Mouse (Mus musculus): Measurements from ENCODE around the gene Smad1. TPM values are rescaled to one million over a fixed set of nuclear protein-coding genes. Genes with fewer than 3 reads are reported as not detected.

Smad1 gene
- polyA plus RNA-seq, 2 experiments = 3.1 to 4.5 TPM

DNA sequence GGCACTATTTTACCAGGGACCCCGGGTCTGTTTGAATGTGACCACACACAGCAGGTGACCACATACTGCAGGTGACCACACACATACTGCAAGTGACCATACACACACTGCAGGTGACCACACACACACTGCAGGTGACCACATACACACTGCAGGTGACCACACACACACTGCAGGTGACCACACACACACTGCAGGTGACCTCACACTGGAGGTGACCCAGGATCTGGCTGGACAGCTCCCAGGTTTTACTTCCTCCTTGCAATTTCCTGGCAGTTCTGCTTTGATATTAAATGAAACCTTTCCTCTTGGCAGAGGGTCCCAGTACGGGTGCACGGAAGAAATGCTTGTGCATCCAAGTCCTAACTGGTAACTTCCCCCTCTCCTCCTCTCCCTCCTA lies 75.3 kb downstream of the Smad1 start:
- H3K9me3 ChIP-seq (ENCODE audit: control insufficient read depth, low read length) = no peaks in the 10 kb centered on the region
- H3K4me1 ChIP-seq (replicated peaks; ENCODE audit: control insufficient read depth in 2 of 2, insufficient read depth in 2 of 2, low read length in 1 of 2) = no peaks in the 10 kb centered on the region
- 32% methylated on average over 3 of the region's 3 CpGs for WGBS (ENCODE audit: insufficient replicate concordance)
- H3K27me3 ChIP-seq (ENCODE audit: control insufficient read depth, insufficient read depth, low read length) = no peaks in the 10 kb centered on the region
- DNase-seq (ENCODE audit: low read depth in 3 of 3, low spot score in 3 of 3) (no peak), ATAC-seq (ENCODE audit: insufficient read depth) (no peak)
- no peak overlapping the region for H3K9ac ChIP-seq (replicated peaks)
- H3K4me2 ChIP-seq (ENCODE audit: low read depth) = no peak overlapping the region
- no peaks in the 10 kb centered on the region for H3K36me3 ChIP-seq (replicated peaks; ENCODE audit: control insufficient read depth, insufficient read depth, low read depth)
- TF ChIP-seq CTCF (IDR thresholded peaks at IDR 0.05; ENCODE audit: low read depth) (no peak), EP300 (IDR thresholded peaks at IDR 0.05; ENCODE audit: low read depth) (no peak)
- no peak overlapping the region for H3K4me3 ChIP-seq (ENCODE audit: insufficient read depth in 1 of 2, low read depth in 2 of 2, low read length in 2 of 2)
- H3K27ac ChIP-seq = no peak overlapping the region

DNA sequence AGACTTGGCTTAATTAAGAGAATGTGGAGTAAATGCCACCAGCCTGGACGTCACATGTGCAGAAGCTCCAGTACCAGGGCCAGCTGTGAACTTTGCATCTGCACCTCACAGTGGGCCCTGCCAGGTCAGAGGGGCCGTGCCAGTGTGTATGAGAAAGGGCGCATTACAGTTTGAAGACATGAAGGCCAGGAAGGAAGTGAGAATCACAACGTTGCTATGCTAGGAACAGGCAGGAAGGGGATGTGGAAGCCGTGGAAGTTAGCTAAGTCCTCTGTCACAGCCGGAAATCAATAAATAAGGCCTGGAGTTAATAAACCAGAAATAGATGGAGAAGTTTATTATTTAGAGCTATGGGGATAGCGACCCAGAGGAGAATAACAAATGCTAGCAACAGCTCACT lies 76.2 kb downstream of the Smad1 start:
- H3K4me1 ChIP-seq (replicated peaks; ENCODE audit: control insufficient read depth in 2 of 2, insufficient read depth in 2 of 2, low read length in 1 of 2) = no peaks in the 10 kb centered on the region
- TF ChIP-seq CTCF (IDR thresholded peaks at IDR 0.05; ENCODE audit: low read depth) = no peak
- no peak for TF ChIP-seq EP300 (IDR thresholded peaks at IDR 0.05; ENCODE audit: low read depth)
- no peak overlapping the region for H3K9ac ChIP-seq (replicated peaks)
- no peaks in the 10 kb centered on the region for H3K36me3 ChIP-seq (replicated peaks; ENCODE audit: control insufficient read depth, insufficient read depth, low read depth)
- no peaks in the 10 kb centered on the region for H3K9me3 ChIP-seq (ENCODE audit: control insufficient read depth, low read length)
- H3K4me2 ChIP-seq (ENCODE audit: low read depth) = no peak overlapping the region
- 27% methylated on average over 7 of the region's 7 CpGs for WGBS (ENCODE audit: insufficient replicate concordance)
- no peak for ATAC-seq (ENCODE audit: insufficient read depth)
- no peak for DNase-seq (ENCODE audit: low read depth in 3 of 3, low spot score in 3 of 3)
- H3K4me3 ChIP-seq (ENCODE audit: insufficient read depth in 1 of 2, low read depth in 2 of 2, low read length in 2 of 2) = no peak overlapping the region
- H3K27ac ChIP-seq = no peak overlapping the region
- no peaks in the 10 kb centered on the region for H3K27me3 ChIP-seq (ENCODE audit: control insufficient read depth, insufficient read depth, low read length)

DNA sequence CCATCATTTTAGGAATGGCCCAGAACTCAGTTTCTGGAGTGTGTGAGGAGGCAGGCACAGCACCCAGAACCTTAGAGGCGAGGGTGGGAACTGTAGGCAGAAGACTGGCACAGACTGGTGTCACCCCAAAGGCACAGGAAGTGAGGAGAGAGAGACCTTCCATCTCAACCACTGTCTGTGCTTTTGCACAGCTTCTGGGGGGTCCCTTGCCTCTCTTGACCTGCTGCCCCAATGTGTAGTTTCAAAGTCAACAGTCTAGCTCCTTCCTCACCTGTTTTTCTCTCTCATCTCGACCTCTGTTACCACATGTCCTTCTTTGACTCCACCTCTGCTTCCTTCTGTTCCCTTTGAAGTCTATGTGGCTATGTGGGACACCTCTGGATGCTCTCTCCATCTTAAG lies 88.5 kb downstream of the Smad1 start:
- no peak for ATAC-seq (ENCODE audit: insufficient read depth)
- Histone ChIP-seq H3K27ac (no peak overlapping the region), H3K36me3 (replicated peaks; ENCODE audit: control insufficient read depth, insufficient read depth, low read depth) (no peaks in the 10 kb centered on the region), H3K4me2 (ENCODE audit: low read depth) (no peak overlapping the region), H3K4me3 (ENCODE audit: insufficient read depth in 1 of 2, low read depth in 2 of 2, low read length in 2 of 2) (no peak overlapping the region), H3K9me3 (ENCODE audit: control insufficient read depth, low read length) (no peaks in the 10 kb centered on the region), H3K4me1 (replicated peaks; ENCODE audit: control insufficient read depth in 2 of 2, insufficient read depth in 2 of 2, low read length in 1 of 2) (no peaks in the 10 kb centered on the region), H3K27me3 (ENCODE audit: control insufficient read depth, insufficient read depth, low read length) (no peaks in the 10 kb centered on the region), H3K9ac (replicated peaks) (no peak overlapping the region)
- no peak for DNase-seq (ENCODE audit: low read depth in 3 of 3, low spot score in 3 of 3)
- TF ChIP-seq CTCF (IDR thresholded peaks at IDR 0.05; ENCODE audit: low read depth) (no peak), EP300 (IDR thresholded peaks at IDR 0.05; ENCODE audit: low read depth) (no peak)
- 31% methylated on average over 2 of the region's 2 CpGs for WGBS (ENCODE audit: insufficient replicate concordance)

DNA sequence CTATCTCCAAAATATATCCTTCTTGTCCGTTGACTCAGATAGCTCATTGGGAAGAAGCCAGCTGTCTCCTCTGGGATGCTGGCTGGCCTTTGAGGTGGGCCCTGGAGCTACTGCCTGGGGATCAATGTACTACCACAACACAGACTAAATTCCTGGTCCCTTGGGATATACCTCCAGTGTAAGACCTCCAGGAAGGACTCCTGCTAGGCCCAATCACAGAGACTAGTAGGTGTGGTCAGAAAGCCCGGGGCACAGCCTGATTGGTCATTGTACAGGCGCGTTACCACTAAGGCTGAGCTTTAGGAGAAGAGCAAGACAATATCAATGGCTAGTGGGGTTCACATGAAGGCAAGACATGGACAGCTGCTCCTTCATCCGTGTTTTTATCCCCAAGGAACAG lies 93.4 kb downstream of the Smad1 start:
- TF ChIP-seq EP300 (IDR thresholded peaks at IDR 0.05; ENCODE audit: low read depth) (no peak), CTCF (IDR thresholded peaks at IDR 0.05; ENCODE audit: low read depth) (no peak)
- Histone ChIP-seq H3K27me3 (ENCODE audit: control insufficient read depth, insufficient read depth, low read length) (no peaks in the 10 kb centered on the region), H3K36me3 (replicated peaks; ENCODE audit: control insufficient read depth, insufficient read depth, low read depth) (no peaks in the 10 kb centered on the region), H3K9me3 (ENCODE audit: control insufficient read depth, low read length) (no peaks in the 10 kb centered on the region), H3K4me3 (ENCODE audit: insufficient read depth in 1 of 2, low read depth in 2 of 2, low read length in 2 of 2) (no peak overlapping the region), H3K4me1 (replicated peaks; ENCODE audit: control insufficient read depth in 2 of 2, insufficient read depth in 2 of 2, low read length in 1 of 2) (no peaks in the 10 kb centered on the region), H3K27ac (no peak overlapping the region), H3K9ac (replicated peaks) (no peak overlapping the region), H3K4me2 (ENCODE audit: low read depth) (no peak overlapping the region)
- DNase-seq (ENCODE audit: low read depth in 3 of 3, low spot score in 3 of 3) (no peak), ATAC-seq (ENCODE audit: insufficient read depth) (no peak)
- WGBS (ENCODE audit: insufficient replicate concordance) = 67% methylated on average over 5 of the region's 5 CpGs

DNA sequence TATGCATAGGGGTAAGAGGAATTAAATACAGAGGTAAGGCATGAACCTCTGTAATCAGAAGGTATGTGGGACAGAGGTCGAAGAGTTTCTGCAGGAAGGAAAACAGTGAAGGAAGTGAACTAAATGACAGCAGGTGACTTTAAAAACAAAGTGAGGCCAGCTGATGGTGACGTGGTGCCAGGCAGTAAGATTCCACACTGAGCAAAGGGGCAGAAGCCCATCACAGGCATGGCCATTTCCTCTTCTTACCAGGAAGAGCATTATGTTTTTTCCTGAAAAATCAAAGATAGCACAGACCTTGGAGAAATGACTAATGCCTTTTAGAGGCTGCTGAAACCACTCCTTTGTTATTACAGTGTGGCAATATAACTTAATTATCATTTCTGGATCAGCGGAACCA lies 97.8 kb downstream of the Smad1 start:
- Histone ChIP-seq H3K9ac (replicated peaks) (no peak overlapping the region), H3K4me2 (ENCODE audit: low read depth) (no peak overlapping the region), H3K4me3 (ENCODE audit: insufficient read depth in 1 of 2, low read depth in 2 of 2, low read length in 2 of 2) (no peak overlapping the region), H3K9me3 (ENCODE audit: control insufficient read depth, low read length) (no peaks in the 10 kb centered on the region), H3K36me3 (replicated peaks; ENCODE audit: control insufficient read depth, insufficient read depth, low read depth) (no peaks in the 10 kb centered on the region), H3K27ac (no peak overlapping the region), H3K27me3 (ENCODE audit: control insufficient read depth, insufficient read depth, low read length) (no peaks in the 10 kb centered on the region), H3K4me1 (replicated peaks; ENCODE audit: control insufficient read depth in 2 of 2, insufficient read depth in 2 of 2, low read length in 1 of 2) (no peaks in the 10 kb centered on the region)
- ATAC-seq (ENCODE audit: insufficient read depth) = no peak
- TF ChIP-seq CTCF (IDR thresholded peaks at IDR 0.05; ENCODE audit: low read depth) = no peak
- no peak for TF ChIP-seq EP300 (IDR thresholded peaks at IDR 0.05; ENCODE audit: low read depth)
- no peak for DNase-seq (ENCODE audit: low read depth in 3 of 3, low spot score in 3 of 3)
- 53% methylated on average over 3 of the region's 3 CpGs for WGBS (ENCODE audit: insufficient replicate concordance)
